Mouse (Mus musculus): ENCODE measurements around the gene Ptprk. TPM values are rescaled to one million over a fixed set of nuclear protein-coding genes. Genes with fewer than 3 reads are reported as not detected.
A peak's percentile ranks its signal among the peaks of the same experiment; 100 is the strongest.

Ptprk gene
- polyA plus RNA-seq, 1 experiment = 28.8 TPM

DNA sequence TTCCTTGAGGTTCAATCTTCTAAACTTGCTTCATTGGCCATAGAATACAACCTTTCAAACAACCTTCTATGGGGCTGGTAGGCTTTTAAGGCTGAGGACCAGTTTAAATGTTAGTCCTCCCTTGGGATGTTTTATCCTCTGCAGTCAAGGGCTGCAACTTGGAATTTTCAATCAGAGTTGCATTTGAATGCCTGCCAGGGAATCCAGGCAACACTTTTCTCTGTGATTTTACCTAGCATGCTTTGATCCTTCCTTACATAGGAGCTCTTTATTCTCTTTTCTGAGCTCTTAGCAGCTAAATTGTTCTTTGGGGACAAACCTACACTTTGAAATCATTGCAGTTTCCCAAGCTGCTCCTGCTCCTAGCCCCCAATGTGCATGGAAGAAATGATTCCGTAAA is 149.8 kb downstream of the Ptprk start:
- TF ChIP-seq MYOD1 (IDR thresholded peaks at IDR 0.05; ENCODE audit: control insufficient read depth in 1 of 3, insufficient read length in 2 of 3, low read depth in 2 of 3) (no peak), USF1 (IDR thresholded peaks at IDR 0.05; ENCODE audit: low read depth) (no peak), POLR2A (IDR thresholded peaks at IDR 0.05; ENCODE audit: insufficient read length, low read depth) (no peak), SRF (IDR thresholded peaks at IDR 0.05; ENCODE audit: control insufficient read depth, insufficient read length, low read depth) (no peak), POLR2AphosphoS2 (IDR thresholded peaks at IDR 0.05; ENCODE audit: insufficient read length, low read depth) (no peak), TCF12 (IDR thresholded peaks at IDR 0.05; ENCODE audit: insufficient read depth, poor library complexity, severe bottlenecking) (no peak), REST (IDR thresholded peaks at IDR 0.05; ENCODE audit: insufficient read depth, insufficient read length) (no peak), TCF3 (IDR thresholded peaks at IDR 0.05; ENCODE audit: insufficient read length, low read depth) (no peak), MAX (IDR thresholded peaks at IDR 0.05; ENCODE audit: low read depth) (no peak), CEBPB (IDR thresholded peaks at IDR 0.05; ENCODE audit: insufficient read depth, poor library complexity, severe bottlenecking) (no peak)
- H3K27me3 ChIP-seq (ENCODE audit: control insufficient read depth, insufficient read depth, insufficient read length) = no peaks in the 10 kb centered on the region
- H3K4me3 ChIP-seq = no peak overlapping the region
- H3K79me2 ChIP-seq (ENCODE audit: control insufficient read depth, insufficient read depth) = no peaks in the 10 kb centered on the region
- no peak overlapping the region for H3K4me2 ChIP-seq (ENCODE audit: low read depth)
- H3ac ChIP-seq (ENCODE audit: control insufficient read depth, insufficient read length) = no peak overlapping the region
- H3K36me3 ChIP-seq (ENCODE audit: control insufficient read depth, insufficient read depth) = no peaks in the 10 kb centered on the region

DNA sequence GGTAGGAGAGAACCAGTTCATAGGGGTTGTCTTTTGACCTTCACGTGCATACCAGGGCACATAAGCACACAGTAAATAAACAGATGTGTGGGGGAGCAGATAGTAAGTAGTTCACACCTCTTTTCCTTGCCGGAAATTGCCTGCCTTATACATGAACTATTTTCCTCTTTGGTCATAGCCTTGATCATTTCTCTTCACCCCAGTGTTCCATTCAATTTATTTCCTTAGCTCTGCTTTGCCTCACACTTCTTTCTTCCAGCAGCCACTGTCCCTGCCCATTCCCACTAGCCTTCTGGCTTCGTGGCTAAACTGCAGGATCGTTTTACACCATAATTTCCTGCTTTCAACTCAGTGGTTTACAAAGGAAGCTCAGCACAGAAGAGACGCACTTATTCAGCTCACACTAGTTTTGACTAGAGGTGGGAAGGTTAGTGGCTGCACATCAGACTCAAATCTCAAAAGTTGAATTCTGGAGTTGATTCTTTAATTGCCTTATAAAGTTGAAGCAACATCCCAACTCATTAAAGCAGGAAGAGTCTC is 151.0 kb downstream of the Ptprk start:
- Histone ChIP-seq H3K36me3 (ENCODE audit: control insufficient read depth, insufficient read depth) (no peaks in the 10 kb centered on the region), H3K4me2 (ENCODE audit: low read depth) (peak overlapping the region; percentile 42), H3K27me3 (ENCODE audit: control insufficient read depth, insufficient read depth, insufficient read length) (no peaks in the 10 kb centered on the region), H3K4me3 (no peak overlapping the region), H3K79me2 (ENCODE audit: control insufficient read depth, insufficient read depth) (no peaks in the 10 kb centered on the region), H3ac (ENCODE audit: control insufficient read depth, insufficient read length) (no peak overlapping the region)
- TF ChIP-seq CEBPB (IDR thresholded peaks at IDR 0.05; ENCODE audit: insufficient read depth, poor library complexity, severe bottlenecking) = no peak
- TF ChIP-seq POLR2AphosphoS2 (IDR thresholded peaks at IDR 0.05; ENCODE audit: insufficient read length, low read depth) = no peak
- TF ChIP-seq REST (IDR thresholded peaks at IDR 0.05; ENCODE audit: insufficient read depth, insufficient read length) = no peak
- no peak for TF ChIP-seq POLR2A (IDR thresholded peaks at IDR 0.05; ENCODE audit: insufficient read length, low read depth)
- no peak for TF ChIP-seq E2F4 (IDR thresholded peaks at IDR 0.05; ENCODE audit: insufficient read depth)
- no peak for TF ChIP-seq MYOD1 (IDR thresholded peaks at IDR 0.05; ENCODE audit: control insufficient read depth in 1 of 3, insufficient read length in 2 of 3, low read depth in 2 of 3)
- TF ChIP-seq MYOG (IDR thresholded peaks at IDR 0.05; ENCODE audit: control insufficient read depth in 1 of 3, insufficient read depth in 1 of 3, insufficient read length in 2 of 3, low read depth in 2 of 3) = no peak
- TF ChIP-seq SRF (IDR thresholded peaks at IDR 0.05; ENCODE audit: control insufficient read depth, insufficient read length, low read depth) = no peak
- TF ChIP-seq USF1 (IDR thresholded peaks at IDR 0.05; ENCODE audit: low read depth) = no peak
- no peak for TF ChIP-seq TCF3 (IDR thresholded peaks at IDR 0.05; ENCODE audit: insufficient read length, low read depth)
- TF ChIP-seq TCF12 (IDR thresholded peaks at IDR 0.05; ENCODE audit: insufficient read depth, poor library complexity, severe bottlenecking) = no peak
- TF ChIP-seq MAX (IDR thresholded peaks at IDR 0.05; ENCODE audit: low read depth) = no peak

DNA sequence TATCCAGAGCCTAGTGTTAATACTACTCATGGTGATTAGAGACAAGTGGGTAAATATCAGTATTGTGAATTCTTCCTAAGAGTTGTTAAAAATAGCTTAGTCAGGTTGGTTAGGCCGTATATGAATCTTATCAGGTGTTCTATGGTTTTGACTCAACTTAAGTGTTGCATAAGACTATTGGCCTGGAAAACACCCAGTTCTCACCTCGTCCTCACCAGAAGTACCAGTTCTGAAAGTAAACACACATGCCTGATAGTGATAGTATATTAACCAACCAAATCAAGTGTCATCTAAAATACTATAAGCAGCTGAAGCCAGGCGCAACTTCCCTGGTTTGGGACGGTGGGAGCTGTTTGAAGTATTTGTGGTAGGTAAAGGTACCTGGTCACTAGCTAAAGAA is 153.1 kb downstream of the Ptprk start:
- Histone ChIP-seq H3K36me3 (ENCODE audit: control insufficient read depth, insufficient read depth) (no peaks in the 10 kb centered on the region), H3ac (ENCODE audit: control insufficient read depth, insufficient read length) (no peak overlapping the region), H3K4me3 (no peak overlapping the region), H3K79me2 (ENCODE audit: control insufficient read depth, insufficient read depth) (no peaks in the 10 kb centered on the region), H3K4me2 (ENCODE audit: low read depth) (no peak overlapping the region), H3K27me3 (ENCODE audit: control insufficient read depth, insufficient read depth, insufficient read length) (no peaks in the 10 kb centered on the region)
- no peak for TF ChIP-seq TCF3 (IDR thresholded peaks at IDR 0.05; ENCODE audit: insufficient read length, low read depth)
- TF ChIP-seq SRF (IDR thresholded peaks at IDR 0.05; ENCODE audit: control insufficient read depth, insufficient read length, low read depth) = no peak
- no peak for TF ChIP-seq POLR2AphosphoS2 (IDR thresholded peaks at IDR 0.05; ENCODE audit: insufficient read length, low read depth)
- no peak for TF ChIP-seq MAX (IDR thresholded peaks at IDR 0.05; ENCODE audit: low read depth)

DNA sequence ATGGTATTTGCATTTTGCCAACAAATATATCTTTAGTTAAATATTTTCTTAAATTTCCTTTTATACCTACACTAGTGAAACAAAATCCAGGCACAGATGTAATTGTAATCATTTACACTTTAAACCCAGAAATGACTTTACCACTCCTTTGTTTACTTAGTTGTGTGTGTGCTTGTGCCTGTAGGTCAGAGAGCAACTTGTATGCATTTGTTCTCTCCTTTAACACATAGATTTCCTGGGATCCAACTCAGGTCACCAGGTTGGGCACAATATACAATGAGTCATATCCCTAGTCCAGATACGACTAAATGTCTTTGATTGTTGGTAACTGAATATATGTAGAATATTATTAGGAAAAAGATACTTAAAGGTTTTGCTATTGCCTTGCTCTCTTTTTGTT is 153.6 kb downstream of the Ptprk start:
- Histone ChIP-seq H3K27me3 (ENCODE audit: control insufficient read depth, insufficient read depth, insufficient read length) (no peaks in the 10 kb centered on the region), H3ac (ENCODE audit: control insufficient read depth, insufficient read length) (no peak overlapping the region), H3K79me2 (ENCODE audit: control insufficient read depth, insufficient read depth) (no peaks in the 10 kb centered on the region), H3K36me3 (ENCODE audit: control insufficient read depth, insufficient read depth) (no peaks in the 10 kb centered on the region), H3K4me2 (ENCODE audit: low read depth) (no peak overlapping the region), H3K4me3 (no peak overlapping the region)
- TF ChIP-seq E2F4 (IDR thresholded peaks at IDR 0.05; ENCODE audit: insufficient read depth) = no peak
- TF ChIP-seq MAX (IDR thresholded peaks at IDR 0.05; ENCODE audit: low read depth) = no peak
- TF ChIP-seq MYOD1 (IDR thresholded peaks at IDR 0.05; ENCODE audit: control insufficient read depth in 1 of 3, insufficient read length in 2 of 3, low read depth in 2 of 3) = no peak
- TF ChIP-seq TCF3 (IDR thresholded peaks at IDR 0.05; ENCODE audit: insufficient read length, low read depth) = no peak
- TF ChIP-seq CEBPB (IDR thresholded peaks at IDR 0.05; ENCODE audit: insufficient read depth, poor library complexity, severe bottlenecking) = no peak
- TF ChIP-seq MYOG (IDR thresholded peaks at IDR 0.05; ENCODE audit: control insufficient read depth in 1 of 3, insufficient read depth in 1 of 3, insufficient read length in 2 of 3, low read depth in 2 of 3) = no peak
- TF ChIP-seq SRF (IDR thresholded peaks at IDR 0.05; ENCODE audit: control insufficient read depth, insufficient read length, low read depth) = no peak
- no peak for TF ChIP-seq POLR2AphosphoS2 (IDR thresholded peaks at IDR 0.05; ENCODE audit: insufficient read length, low read depth)
- no peak for TF ChIP-seq POLR2A (IDR thresholded peaks at IDR 0.05; ENCODE audit: insufficient read length, low read depth)
- TF ChIP-seq USF1 (IDR thresholded peaks at IDR 0.05; ENCODE audit: low read depth) = no peak
- no peak for TF ChIP-seq REST (IDR thresholded peaks at IDR 0.05; ENCODE audit: insufficient read depth, insufficient read length)
- TF ChIP-seq TCF12 (IDR thresholded peaks at IDR 0.05; ENCODE audit: insufficient read depth, poor library complexity, severe bottlenecking) = no peak

All from myocyte (in vitro differentiated cells).